Mouse (Mus musculus) thymus, postnatal 14 days (tissue): ENCODE data around the gene Klhl32.
A peak's percentile ranks its signal among the peaks of the same experiment; 100 is the strongest.
"Not testable (repeated sequence)": the region's sequence is repeated elsewhere in the genome, so short reads cannot be mapped to it uniquely, and the experiment has no call there.

ENCODE experiments used
- DNase-seq: peaks from one replicate; pipeline ENCODE4 v3.0.0; 2021

Gene Klhl32

DNA sequence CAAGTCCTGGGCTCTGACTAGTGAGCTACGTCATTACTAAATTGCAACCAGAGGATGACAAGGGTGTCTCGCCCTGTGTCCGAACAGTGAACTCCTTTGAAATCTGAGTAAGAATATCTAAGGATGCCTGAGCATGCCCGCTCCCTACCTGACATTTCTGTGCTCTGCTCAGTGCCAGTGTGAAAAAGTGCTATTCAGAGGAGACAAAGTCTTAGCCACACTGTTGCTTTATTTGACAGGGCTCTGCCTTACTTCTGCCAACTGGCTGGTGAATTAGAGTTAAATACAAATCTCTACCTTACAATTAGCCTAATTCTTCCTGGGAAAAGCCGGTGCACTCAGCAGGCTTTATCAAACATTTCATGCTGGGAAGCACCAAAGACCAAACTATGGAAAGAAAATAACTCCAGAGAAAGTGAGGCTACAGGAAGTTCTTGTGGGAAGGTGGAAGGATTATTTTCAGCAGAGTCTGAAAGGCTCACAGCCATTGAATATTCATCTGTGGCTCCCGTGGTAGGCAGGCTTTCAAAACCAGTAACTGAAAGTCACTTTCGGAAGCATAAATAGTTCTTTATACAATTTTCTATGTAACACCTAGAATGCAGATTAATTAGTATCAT lies 57.1 kb downstream of the Klhl32 start:
- no peak for DNase-seq

DNA sequence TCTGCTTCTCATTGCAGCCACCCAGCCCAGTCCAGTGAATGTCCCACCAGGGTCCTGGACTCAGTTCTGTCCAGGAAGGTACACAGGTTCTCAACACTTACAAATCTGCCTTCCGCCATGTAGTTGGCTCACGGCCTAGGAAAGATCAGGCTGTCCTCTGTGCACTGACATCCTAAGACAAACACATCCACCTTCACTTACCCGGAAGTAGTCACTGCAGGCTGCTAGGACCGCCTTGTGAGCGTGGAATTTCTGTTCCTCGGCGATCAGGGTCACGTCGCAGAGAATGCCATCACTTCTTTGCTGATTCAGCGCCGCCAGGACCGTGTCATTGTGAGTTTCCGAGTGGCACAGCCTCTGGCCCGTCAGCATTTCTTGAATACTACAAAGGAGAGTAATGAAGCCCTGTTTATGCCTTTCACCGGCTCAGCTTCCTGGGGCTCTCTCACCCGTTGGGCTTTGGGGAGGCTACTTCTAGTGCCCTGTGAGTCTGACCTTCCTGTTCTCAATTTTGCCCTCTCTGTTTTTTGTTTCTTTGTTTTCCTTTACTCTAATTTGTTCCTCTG lies 58.4 kb downstream of the Klhl32 start:
- DNase-seq: no peak

DNA sequence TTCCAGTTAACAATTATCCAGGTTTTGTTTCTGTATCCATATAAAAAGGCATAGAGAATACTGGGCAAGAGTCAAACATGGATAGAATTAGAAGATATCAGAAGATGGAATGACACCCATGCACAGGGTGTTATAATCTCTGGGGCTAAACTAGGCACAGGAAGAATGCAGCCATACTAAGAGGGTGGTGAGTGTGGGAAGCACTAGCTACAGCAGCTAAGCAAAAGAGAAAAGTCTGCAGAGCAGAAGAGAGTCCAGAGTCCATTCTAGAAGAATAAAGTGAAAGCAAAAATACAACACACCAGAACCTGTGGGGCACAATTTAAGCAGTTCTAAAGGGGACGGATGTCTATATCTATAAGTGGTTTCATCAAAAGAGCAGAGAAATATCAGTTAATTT lies 61.6 kb downstream of the Klhl32 start:
- no peak for DNase-seq

DNA sequence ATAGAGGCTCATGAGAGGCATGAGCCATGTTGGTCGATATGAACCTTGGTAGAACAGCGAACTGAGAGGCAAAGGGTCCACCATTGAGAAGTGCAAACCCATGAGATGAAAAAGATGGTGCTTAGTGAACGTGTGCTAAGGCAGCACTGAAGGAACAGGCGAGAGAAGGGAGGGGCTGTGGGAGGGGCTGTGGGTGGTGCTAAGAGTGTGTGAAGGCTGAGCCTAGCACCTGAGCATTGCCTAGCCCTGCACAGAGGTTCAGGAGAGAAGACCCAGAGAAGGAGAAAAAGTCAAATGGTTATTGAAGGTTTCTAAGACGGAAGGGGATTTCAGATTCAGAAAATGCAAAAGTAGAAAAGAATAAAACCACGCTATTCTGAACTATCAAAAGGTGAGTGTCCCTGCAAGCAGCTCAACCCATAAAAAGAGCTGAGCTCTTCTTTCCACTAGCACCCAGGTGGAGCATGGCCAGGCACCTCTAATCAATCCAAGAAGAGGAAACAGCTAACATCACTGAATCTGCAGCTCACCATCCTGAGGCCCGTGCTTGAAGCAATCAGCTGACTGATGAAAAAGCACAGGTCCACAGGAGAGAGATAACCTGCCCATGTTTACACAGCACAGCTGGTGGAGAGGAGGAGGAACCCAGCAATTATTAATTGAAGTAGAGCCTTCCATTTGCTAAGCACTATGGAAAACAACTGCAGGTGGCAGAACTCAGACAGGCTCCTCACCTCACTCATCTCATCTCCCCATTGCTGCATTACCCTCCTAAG lies 65.0 kb downstream of the Klhl32 start:
- no peak for DNase-seq

DNA sequence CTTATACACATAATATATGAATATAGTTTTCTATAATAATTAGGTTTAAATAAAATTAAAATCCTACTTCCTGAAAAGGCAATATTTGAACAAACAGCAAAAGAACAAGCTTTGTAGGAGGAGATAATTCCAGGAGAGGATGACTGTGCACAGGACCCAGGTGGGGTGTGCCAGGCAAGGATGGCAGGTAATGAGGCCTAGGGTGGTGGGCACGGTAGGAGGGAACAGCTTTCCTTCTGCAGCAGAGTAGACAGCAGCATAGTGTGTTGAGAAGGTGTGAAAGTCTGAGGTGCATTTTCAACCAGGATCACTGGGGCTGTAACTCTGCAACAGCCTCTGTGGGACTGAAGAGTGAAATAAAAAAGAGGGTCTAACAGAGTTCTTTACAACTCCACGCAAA lies 85.0 kb downstream of the Klhl32 start:
- DNase-seq: no peak

DNA sequence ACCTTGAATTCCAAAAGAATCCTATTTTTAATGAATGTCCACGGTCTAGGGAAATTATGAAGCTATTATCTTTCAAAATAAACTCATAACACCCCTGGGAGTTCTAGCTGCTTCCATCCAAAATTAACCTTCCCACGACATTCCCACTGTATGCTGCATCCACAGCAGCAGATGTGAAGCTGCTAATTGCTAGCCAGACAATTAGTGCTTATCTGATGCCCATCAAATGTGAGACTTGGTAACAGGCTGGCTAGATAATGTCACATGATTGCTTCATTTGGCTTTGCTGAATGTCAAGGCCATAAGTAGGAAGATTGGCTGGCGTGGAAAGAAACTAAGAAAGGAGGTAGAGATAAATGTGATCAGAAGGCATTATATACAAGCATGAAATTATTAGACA lies 85.5 kb downstream of the Klhl32 start:
- DNase-seq: no peak

DNA sequence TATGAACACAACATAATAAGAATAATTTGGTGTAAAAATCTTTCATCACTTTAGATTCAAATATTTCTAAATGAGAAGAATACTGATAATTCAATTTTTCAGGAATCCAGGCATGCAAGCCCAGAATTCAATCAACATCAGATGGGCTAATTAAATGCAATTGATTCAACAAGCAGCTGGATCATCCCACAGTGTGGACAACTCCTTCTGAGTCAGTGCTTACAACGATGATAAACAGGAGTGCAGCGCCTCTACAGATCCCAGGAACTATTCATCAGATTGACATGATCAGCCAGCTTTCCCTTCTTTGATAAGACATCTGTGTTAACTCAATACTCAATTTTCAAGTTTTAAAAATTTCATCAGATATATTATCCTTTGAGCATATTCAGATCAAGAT lies 86.4 kb downstream of the Klhl32 start:
- no peak for DNase-seq

DNA sequence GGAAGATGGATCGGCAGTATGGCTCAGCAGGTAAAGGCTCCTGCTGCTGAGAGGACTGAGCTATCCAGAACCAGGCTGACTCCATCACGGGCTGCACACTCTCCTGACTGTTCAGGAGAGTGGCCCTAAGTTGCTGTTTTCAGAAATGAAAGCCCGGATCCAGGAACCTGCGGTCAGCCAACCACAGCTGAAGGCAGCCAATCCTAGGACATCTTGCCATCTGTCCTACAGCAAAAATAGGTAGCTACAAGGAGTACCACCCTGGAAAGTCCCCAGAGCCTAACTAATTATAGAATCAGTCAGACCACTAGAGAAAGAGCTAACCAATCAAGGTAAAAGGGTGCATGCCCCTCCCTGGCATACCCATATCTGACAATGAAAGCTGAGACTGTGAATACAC lies 87.5 kb downstream of the Klhl32 start:
- DNase-seq: no peak

DNA sequence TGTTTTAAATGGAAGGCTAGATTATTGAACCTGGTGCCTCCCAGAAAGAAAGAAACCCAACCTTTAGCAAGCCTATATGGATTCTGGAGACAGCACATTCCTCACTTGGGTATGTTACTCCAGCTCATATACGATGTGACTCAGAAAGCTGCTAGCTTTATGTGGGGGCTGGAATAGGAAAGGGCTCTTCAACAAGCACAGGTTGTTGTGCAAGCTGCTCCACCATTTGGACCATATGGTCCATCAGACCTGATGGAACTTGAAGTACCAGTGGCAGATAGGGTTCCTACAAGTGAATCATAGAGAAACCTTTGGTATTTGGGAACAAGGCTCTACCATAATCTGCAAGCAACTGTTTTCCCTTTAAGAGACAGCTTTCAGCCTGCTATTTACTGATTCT lies 92.0 kb downstream of the Klhl32 start:
- DNase-seq: no peak

DNA sequence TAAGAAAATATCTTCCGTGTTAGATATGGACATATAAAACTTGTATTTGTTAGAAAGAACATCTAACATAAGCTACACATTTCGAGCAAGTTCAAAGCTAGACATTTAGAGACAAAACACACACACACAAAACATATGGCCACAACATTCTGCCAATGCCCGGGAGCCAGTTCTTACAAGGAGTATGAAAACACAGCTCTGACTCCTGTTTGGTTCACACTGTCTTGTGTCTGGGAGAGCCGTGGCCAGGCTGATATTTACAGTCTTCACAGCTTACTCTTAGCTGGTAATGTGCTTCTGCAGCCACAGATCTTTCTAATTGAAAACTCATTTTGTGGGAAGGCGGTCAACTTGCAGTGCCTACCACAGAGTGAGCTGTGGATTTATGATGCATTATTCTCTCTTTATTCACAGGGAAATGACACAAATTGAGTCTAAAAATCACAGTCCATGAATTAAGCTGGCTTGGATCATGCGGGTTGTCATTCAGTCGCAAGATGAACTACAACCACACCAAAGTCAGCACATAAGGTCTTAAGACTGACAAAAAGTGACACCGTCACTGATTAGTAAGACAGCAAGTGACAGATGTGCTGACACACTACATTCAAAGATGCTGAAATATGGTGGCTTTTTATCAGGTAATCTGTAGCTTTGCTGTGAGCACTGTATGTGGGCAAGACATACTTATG lies 98.3 kb downstream of the Klhl32 start:
- no peak for DNase-seq

DNA sequence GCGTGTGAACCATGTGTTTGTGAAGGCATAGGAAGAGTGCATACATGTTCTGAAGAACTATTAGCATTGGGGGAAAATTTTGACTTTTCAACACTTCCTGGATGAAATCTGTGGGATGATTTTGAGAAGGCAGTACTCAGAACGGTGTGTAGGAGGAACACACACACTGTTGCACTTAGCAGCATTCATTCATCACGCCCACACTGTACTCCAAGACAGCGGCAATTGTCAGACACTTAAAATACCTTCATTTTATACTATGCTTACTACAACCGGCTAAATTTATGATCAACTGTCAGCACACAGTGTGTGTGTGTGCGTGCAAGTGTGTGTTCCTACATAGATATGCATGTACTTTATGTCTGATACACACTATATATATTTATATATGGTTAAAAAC lies 113.8 kb downstream of the Klhl32 start:
- DNase-seq: no peak

DNA sequence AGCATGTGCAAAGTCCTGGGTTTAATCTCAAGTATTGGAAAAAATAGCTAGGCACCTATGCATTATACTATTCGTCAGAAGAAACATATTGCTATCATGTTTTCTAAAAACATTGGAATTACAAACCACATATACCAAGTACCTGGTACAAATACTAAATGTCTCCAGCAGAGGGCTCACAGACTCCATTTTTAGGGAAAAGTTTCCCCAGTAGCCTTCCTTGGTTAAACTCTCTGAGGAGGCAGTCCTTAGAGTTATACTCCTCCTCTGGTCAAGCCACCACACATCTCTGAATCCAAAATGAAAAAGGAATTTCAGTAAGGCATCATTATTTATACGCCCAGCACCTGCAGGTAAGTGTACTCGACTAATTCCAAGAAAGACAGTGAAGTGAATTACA lies 130.1 kb downstream of the Klhl32 start:
- DNase-seq: peak; percentile 23

DNA sequence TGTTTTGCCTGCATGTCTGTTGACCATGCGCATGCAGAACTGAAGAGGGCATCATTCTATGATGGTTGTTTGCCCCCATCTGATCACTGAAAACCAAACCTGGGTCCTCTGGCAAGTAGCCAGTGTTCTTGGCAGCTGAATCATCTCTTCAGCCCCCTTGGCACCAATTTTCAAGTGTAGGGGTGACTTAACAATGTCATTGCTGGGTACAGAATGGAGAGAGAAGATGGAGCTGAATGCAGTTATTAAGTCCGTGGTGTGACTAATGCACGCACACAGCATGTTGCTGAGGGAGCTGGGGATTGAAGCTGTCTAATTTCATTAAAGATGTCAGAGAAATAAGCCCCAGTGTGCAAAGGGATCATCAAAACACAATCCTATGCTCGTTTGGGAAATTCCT lies 135.4 kb downstream of the Klhl32 start:
- no peak for DNase-seq

DNA sequence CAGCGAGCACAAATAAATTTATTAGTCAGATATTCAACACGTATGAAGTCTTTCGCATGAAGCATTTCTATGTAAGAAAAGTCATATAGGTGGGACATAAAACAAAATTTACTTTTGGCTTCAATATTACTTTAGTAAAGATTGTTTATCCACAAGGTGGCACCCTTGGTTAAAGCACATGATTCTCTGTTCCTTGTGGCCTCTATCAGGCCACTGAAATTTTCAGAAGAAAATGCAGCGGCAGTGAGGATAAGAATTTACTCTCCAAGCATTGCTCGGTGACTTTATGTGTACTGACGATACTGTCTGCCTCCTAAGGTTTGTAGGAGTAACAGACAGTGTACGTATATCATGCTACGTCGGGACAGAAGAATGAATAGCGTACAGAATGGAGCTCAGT lies 136.6 kb downstream of the Klhl32 start:
- DNase-seq: no peak

DNA sequence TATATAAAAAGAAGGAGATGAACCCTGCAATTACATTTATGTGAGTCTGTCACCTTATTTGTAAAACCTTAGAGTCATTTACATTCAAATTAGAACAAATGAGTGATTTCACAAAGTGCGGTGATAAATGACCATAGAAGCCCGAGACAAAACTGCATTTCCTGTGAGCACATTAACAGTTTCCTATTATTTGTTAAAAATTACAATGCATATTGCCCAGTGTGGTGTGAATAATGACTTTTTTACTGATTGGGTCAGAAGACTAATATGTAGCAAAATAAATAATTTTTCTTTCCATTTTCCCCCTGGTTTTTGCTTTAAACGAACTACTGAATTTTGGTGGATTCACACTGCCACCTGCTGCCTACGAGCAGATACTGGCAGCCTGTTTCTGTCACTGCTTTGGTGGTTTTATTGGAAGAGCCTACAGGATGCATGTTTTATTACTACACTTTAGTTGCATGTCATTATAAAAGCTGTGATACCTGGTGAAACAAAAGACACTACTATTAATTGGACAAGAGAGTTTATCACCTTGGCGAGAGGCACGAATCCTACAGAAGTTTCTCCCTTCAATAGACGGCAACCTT lies 152.3 kb downstream of the Klhl32 start:
- DNase-seq: no peak

DNA sequence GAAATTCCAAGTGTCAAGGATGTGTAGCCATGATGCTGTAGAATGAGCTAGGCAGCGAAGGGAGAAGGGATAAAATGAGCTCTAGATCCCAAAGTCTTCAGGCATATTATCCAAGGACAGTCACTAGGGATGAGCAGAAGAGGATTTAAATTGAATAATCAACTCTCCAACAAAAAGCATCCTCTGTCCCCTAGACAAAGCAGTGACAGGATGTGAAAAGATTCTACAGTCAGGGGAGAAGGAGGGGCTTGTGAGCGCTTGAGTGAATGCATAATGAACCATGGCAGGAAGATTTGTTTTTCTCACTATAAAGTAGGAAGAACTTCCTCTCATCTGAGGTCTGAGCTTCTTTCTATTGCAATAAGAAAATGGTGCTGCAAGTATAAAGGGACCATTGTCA lies 170.8 kb downstream of the Klhl32 start:
- DNase-seq: no peak

DNA sequence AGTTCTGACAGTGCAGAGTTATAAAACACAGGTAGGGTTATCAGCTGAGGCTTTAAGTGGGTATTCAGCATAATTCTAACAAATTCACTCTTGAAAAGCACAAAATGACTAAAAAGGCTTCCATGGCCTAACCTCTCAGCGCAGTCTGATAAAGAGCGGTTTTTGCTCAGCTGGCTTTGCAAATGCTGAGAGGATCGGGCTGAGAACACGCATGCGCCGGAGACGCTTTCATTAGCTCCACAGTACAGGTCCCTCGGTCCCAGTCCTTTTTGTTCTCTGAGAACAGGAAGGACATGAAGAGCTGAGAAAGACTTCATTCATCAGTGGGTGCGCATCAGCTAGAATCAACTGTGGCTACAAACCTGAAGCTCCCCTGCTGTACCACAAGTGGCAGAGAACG lies 180.9 kb downstream of the Klhl32 start:
- DNase-seq: no peak

DNA sequence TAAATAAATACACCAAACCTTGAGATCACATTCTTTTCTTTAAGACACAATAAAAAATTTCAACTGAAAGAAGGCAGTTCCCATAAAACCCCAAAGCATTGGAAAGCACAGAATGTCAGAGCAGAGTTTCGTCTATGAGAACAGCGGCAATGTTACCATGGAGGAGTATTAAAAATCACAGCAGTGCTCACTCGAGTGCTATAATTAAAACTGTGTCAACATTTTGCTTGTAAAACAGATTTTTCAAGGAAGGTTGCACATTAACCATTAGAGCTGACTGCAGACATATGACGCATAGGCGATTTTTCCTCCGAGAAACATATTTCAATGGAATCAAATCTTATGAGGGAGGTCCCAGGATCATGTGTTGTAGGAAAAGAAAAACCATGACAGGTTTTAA lies 191.7 kb downstream of the Klhl32 start:
- DNase-seq: no peak

DNA sequence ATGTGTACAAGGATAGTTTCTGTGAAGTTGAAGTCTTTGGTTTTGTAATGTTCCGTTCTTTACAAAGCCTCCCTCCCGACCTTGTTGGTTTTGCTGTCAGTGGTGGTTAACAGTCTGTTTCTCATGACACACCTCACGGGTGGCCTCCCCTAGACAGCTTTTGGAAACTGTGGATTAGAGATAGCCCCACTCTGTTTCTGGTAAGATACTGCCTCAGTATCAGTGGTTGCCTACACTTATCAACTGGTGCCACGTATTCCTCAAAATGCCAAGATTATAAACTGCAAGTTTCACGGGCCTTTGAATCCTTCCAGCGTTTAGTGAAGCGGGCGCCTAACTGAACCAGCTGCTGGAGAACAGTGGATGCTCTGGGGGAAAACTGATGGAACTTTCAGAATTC lies 206.2 kb downstream of the Klhl32 start:
- DNase-seq: not testable (repeated sequence)

DNA sequence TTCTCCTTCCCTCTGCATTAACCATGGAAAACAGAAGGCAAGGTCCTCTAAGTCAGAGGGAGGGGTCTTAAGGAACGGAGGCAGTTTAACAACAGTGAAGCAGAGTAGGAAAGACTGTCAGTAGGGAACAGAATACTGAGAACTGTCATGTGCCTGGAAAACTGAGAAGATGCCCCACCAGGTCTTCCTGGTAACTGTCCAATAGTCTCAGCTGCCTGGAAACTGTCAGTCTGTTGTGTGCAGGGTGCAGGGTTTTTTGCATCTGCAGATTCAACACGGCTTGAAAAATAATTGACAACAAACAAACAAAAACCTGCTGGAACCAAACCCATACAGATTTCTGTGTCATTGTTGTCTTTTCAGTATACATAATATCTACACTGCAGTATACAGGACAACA lies 208.6 kb downstream of the Klhl32 start:
- no peak for DNase-seq

DNA sequence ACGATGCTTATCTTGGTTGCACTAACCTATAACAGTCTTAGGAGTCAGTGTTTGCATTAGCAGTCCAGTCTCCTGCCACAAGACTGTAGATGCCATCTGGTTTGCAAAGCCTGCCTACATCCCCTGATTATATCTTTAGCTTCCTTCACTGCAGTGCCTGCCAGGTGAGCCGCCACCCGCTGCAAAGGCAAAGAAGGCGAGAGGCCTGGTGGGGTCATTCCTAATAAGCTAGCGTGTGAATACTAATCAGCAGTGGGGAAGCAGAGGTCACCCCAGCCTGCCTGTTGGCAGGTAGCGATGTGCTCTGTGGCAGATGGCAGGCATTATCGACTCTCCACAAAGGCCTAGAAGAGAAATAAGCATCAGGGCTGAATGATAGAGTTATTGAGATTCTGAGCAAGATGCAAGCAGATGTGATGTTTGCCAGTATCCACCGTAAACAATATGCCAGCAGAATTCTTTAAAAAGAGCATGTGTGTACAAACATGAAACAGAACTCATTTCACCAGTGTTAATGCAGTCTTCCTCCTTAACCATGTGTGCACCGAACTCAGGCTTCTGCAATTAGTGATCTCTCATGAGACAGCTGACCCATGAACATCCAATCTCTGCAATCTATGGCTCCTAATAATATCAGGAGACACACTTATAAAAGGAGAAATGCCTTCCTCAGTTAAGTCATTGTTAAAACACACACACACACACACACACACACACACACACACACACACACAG lies 219.6 kb downstream of the Klhl32 start:
- no peak for DNase-seq

DNA sequence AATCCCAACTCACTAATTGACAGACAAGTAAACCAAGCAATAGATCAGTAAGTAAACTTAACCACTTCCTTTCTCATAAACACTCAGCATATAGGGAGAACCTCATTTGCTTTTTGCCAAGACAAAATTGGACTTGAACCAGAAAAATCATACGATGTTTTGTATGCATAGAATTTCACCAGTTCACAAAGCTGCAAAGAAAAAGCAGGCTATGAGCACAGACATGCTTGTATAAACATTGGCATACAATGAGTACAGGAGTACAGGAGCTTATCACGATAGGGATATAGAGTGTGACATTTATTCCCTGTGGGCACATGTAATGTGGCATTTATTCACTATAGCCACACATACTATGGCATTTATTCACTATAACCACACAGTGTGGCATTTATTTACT lies 220.5 kb downstream of the Klhl32 start:
- DNase-seq: no peak

DNA sequence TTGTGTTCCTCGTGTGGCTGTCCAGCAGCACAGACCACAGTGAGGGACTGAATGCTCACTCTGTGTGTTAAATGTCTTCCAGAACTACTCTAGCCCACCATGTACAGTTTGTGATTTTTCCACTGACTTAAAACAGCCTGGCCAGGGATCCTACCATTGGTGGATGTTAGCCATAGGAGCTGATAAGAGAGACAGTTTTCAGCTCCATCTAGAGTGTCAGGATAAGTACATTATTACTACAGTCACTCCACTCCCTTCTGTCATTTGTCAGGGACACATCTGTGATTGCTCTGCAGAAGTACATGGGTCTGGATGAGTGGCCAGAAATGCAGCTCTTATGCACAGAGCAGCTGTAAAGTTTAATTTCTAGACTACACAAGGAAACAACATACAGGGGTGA lies 223.1 kb downstream of the Klhl32 start:
- DNase-seq: no peak
